Mouse (Mus musculus) kidney, postnatal 25 days (tissue): ENCODE data around the gene Nomo1.

Source experiments
- DNase-seq, 2 experiments: peaks; one replicate each; pipeline ENCODE4 v3.0.0; 2021; ENCODE audit warnings: mixed read lengths in 2 of 2

Nomo1 gene

DNA sequence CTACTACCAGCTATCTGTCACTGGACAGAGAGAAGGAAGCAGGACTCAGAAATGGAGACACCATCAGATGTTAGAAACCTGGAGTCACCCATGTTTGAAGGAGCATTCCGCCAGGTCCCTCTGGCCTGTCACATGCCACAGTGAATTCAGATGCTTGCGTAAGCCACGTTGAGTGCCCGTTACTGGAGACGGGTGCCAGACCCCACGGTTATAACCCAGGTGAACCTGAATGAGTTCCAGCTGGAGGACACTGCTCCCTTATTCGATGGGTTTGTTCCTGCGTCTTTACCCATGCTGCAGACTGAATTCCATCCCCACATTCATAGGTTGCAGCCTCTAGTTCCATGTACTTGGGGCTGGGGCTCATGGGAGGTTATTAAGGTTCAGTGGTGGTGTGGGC, 70.3 kb downstream of the Nomo1 start:
- no peak for DNase-seq

DNA sequence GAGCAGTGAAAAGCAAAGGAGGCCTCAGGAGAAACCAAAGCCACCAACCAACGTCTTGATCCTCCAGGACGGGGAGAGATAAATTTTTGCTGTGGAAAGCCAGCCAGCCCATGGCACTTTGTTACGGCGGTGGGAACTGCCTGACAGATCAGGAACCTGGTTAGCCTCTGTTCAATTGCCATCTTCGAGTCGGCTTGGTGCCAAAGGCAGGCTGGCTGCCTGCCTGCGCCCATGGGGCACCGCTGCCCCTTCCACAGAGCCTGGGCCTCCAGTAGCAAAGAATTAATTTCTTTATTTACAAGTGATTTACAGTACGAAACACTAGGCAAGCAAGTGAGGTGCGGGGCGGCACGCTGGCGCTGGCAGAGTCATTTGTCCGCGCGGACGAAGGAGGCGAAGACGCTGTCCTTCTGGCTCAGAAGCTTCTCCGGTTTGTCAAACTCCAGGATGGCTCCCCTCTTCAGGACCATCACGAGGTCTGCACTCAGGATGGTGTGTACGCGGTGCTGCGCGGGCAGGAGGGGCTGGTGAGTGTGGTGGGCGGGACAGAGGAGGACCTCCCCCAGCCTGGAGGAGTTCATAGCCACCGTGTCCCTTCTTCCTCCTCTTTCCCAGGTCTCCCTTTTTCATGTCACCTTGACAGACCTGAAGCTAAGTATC, 70.9 kb downstream of the Nomo1 start:
- DNase-seq = no peak

DNA sequence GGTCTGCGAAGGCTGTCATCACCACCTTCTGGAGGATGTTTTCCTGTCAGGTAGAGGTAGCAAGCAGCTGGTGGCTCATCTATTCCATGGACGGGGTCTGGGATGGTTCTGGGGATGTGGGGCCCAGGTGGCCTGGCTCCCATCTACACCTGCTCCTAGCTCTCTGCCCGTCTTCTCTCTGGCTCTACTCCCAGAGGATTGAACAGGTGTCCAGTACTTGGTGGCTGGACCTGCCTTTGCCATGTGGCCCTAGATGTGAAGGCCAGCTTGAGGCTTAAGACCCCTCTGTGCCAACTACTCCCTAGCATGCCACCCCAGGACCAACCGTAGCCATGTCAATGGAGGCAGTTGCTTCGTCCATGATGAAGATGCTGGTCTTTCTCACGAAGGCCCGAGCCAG, 72.0 kb downstream of the Nomo1 start:
- no peak for DNase-seq

DNA sequence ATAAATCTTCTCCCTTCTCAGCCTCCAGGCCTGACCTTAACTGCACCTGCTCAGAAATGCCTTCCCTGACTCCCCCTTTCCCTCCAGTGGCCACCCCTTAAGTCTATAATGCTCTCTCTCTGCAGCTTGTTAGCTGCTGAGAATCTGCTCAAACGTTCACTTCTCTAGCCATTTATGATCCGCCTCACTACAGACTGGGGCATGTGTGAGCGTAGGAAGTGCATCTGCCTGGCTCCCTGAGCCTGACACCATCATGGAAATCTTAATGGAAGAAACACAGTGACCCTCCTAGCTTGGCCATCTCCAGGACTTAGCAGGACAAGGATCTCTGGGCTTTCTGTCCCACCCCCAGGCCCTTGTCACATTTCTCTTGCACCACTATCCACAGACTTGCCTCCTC, 76.6 kb downstream of the Nomo1 start:
- no peak for DNase-seq

DNA sequence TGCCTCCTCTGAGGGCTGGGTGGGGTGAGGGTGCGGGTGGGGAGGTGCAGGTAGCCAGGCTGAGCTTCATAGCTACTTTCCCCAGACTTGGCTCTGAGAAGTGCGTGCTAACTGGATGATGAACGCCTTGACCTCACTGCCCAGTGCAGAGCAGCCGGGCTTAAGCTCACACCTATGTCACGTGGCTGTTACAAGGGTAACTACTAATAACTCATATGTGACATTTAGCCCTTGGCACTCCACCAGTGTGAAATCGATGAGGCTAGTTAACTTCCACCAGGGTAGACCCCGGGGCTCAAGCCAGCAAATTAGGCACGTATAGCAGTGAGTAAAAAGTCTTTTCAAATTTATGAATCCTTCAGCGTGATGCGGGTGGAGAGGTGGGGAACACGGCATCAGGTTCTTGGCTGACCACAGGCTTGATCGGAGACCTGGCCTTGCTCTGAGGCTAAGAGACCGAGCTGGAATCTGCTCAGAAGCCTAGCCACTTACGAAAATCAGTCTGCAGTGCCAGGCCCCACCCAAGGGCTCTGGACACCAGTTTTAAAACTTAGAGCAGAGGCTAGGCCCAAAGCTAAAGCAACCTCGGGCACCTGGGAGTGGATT, 77.8 kb downstream of the Nomo1 start:
- no peak for DNase-seq

DNA sequence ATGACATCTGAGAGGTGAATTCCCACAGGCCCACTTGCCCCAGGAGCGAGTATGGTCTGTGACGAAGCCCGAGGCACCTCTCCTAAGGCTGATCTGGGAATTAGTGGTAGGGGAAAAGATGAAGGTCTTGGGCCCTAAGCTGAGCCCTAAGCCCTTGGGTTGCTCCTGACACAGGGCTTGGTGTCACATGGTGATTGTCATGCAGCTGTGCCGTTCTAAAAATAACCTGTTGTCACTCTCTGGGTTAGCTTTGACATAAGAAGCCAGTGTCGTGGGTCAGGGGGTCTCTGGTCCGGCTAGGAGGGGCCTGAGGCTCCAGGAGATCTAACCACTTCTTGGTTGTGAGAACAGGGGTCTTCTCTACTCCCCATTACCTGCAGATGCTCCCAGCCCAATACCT, 78.4 kb downstream of the Nomo1 start:
- no peak for DNase-seq

DNA sequence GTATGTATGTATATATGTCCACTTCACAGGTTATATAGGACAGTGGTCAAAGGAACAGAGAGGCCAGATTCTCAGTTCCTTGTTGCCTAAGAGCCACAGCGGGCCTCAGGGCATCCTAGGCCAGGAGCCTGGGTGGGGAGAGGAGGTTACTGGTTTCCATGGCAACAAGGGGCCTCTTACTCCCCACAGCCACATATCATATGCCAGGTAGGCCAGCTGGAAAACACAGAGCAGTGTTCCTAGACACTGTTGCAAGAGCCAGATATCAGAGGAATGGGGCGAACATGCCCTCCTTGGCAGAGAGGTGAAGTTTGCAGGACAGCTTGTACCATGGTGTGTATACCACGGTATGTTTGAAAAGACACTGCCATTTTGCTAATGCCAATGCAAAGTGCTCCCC, 79.9 kb downstream of the Nomo1 start:
- no peak for DNase-seq

DNA sequence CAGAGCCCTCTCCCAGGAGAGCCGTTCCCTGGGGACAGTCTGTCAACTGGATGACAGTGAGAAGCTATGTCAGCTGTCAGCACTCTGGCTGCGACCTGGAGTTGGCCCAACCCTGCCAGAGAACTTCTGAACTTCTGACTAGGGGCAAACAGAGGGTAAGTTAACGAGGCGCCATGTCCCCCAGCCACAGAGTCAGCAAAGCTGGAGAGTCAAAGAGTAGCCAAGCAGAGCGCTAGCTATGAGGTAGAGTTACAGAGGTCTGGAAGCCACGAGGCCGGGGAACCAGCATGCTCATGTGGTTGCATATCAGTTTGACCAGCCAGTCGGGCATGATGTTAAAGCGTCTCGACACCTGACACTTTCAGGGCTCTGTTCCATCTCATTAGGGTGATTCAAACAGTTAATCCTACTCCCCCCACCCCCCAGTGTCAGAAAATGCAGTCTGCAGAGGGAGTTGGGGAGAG, 82.7 kb downstream of the Nomo1 start:
- DNase-seq = no peak

DNA sequence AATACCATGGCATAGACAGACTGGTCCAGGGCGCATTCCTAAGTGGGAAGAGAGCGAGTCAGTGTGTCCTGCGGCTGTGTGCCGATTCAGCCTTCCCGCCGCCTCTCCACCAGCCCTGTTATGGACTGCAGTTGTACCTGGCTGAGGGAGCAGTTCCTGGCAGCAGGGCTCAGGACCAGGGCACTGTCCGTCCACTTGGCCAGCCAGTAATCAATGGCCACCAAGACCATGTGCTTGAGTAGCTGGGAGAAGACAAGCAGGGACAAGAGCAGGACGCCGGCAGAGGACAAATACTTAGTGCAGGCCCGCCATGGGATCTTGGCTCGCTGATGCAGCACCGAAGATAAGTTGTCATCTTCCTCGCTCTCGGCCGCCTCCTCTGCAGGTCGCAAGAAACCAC, 83.5 kb downstream of the Nomo1 start:
- no peak for DNase-seq

DNA sequence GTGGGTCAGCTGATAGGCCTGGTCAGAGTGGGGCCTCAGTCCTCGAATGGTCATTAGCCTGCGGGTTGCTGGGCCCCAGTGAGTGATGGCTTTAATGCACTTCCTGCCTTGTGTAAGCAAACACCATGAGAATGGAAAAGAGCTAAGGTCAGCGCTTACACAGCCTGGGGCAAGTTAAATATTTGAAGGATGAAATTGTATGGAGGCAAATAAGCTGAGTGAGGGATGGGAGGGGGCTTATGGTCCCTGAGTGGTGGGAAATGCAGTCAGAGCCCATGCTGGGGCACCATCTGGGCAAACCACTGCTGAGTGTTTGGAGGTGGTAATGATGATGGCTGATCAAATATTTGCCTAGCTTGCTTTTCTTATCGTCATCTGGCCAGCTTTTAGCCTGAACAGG, 89.5 kb downstream of the Nomo1 start:
- DNase-seq = no peak

DNA sequence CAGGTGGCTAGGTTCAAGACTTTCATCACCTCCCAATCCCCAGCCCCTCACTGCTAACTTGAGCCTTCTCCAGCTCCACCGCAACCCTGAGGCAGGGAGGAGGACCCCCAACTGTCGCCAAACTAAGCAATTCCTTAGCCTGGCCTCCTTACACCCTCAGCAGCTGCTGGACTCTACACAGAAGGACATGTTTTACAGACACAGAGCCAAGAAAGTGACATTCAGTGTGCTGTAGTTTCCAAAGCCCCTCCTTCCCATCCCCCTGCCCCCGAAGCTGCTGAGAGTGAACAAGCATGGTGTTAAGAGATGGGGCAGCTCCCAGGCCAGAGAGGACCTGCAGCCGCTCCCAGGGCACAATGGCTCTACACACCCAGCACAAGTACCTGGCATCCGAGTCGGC, 91.0 kb downstream of the Nomo1 start:
- DNase-seq = no peak

DNA sequence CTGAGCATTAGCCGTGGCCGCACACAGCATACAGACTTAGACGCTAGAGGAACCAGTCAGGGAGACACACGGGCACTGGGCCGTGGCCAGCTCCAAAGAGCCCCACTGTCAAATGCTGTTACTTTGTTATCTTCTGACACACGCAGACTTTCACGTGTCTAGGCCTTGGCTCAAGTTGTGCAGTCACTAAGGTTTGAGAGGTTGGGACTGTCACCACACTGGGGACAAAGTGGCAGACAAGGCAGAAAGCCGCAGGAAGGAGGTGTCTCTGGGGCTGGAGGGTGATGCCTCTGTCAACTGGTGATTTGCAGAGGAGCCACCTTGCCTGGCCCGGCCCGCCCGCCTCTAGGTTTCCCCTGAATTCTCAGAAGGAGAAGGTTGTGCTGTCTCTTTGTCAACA, 91.8 kb downstream of the Nomo1 start:
- no peak for DNase-seq

DNA sequence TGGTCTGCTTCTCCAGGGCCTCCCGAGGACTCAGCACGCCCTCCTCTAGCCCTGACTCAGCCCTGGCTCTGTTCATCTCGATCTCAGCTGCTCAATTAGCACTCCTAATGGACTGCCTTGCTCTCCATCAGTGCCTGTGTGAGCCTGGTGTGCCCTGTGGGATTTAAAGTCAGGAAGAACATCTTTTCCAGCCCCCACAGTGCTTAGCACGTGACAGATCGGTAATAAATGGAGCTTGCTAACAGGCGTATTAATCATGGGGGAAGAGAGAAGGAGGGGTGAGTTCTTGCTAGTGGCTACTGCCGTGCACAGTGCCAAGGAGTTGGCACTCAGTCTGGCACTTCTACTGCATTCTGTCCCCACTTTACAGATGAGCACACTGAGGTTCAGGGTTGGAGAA, 94.7 kb downstream of the Nomo1 start:
- no peak for DNase-seq

DNA sequence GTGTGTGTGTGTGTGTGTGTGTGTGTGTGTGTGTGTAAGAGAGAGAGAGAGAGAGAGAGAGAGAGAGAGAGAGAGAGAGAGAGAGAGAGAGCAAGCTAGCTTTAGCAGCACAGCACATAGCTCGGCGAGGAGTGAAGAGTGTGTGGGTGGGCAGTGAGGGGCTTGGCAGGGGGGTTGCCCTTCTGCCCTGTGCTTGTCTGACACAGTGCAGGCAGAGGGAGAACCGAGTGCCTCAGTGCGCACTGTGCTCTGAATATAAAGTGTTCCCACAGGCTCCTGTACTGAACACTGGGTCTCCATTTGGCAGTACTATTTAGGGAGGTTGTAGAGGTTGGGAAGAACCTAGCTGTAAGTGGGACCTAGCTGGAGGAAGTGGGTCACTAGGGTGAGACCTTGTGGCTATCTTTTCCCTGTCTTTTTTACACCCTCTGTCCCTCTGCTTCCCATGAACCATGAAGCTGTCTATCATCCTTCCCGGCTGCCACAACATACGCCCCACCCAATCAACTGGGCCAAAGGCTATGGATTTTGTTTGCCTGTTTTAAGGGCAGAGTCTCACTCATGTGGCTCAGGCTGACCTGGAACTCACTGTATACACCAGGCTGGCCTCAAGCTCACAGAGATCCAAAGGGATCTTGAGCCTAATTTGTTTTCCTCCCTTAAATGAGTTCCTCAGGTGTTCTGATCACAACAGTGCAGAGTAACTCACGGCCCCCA, 96.1 kb downstream of the Nomo1 start:
- no peak for DNase-seq

DNA sequence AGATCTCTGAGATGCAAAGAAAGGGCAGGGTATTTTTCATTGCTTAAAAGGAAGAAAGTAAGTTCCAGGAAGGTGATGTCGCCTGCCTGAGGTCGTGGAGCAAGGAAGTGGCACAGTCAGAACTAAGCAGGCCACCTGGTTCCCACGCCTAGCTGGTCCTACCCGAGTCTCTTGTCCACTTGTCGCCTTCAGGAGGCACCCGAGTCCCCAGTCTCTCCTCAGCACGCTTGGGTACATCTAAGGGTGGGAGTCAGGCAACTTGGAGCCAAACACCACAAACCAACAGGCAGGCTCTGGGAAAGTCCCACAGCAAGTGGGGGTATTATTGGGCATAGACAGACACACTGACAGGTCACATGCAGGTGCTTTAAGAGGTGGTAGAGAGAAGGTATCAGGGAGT, 97.2 kb downstream of the Nomo1 start:
- peak in 1 of 2 experiments; percentile 19 for DNase-seq

DNA sequence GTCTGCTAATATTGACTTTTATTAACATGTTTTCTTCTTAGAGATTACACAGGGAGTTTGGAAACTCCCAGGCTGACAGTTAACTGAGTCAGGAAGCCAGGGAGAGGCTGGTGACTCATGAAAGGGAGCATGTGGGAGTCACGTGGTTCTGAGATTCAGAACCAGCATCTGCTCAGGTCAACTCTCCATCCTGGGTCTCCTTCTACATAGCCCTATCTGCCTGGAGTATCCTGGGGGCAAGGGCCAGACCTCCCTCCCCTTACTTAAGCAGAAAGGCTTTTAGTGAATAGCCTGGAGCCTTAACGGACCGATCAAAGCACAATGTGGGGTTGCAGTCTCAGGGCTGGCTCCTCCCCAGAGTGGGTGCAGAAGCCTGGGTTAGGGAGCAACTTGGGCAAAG, 97.8 kb downstream of the Nomo1 start:
- DNase-seq = peak in 1 of 2 experiments; percentile 24

DNA sequence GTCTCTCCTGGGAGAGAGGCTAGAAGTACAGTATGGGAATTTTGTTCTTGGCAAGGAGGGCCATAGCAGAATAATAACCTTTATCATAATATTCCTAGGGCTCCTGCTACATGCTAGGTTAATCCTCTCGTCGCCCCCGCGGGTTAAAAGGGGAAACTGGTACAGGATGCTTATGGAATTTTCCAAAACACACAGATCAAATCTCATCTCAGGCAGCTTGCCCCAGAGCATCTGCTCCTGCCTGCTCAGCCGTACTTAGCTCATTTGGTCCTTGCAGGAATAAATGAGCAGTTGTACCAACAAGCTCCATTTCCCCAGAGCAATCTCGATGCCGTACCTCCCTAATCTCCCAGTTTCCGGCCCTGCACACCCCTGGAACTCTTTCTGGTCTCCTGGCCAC, 98.3 kb downstream of the Nomo1 start:
- DNase-seq = peak in 1 of 2 experiments; percentile 17

DNA sequence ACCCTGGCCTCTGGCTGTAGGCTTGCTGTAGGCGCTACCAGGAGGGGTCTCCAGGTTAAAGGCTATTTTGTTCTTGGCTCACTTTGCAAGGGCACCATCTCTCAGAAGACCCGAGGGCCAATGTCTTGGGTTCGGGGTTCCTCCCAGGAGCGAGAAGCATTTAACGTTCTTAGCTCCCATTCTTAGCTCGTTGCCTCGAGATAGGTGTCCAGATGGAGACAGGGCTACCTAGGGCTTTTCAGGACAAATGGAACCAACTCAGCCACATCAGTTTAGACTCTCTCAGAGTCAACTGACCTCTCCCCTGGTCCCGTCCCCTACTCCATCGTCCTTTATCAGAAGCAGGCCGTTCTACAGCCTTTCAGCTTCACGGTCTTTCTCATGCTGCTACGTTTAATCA, 98.7 kb downstream of the Nomo1 start:
- DNase-seq = no peak
